Mouse (Mus musculus) bone marrow, adult 2 months (tissue): Measurements from ENCODE around the gene Prkcg.

ENCODE experiments used
- CTCF ChIP-seq: fragments of 200-500 bp; IDR thresholded peaks from 2 replicates; pipeline ENCODE4 v1.5.1; 2011; ENCODE audit warnings: low read length, control low read depth; ENCODE audit not compliant: control insufficient read depth, insufficient read depth
- POLR2A ChIP-seq: fragments of 200-500 bp; IDR thresholded peaks from 2 replicates; pipeline ENCODE4 v1.6.1; 2011; ENCODE audit warnings: low read depth, mild to moderate bottlenecking, control low read depth, low read length, borderline replicate concordance; ENCODE audit not compliant: control insufficient read depth

- TF ChIP-seq POLR2A (no peak), CTCF (no peak)
These were observed 58.6 kb downstream of the Prkcg start for GRCm38 (mm10) chr7:3347366-3348287.
